Mouse (Mus musculus): ENCODE data around the gene Tm9sf4. TPM values are rescaled to one million over a fixed set of nuclear protein-coding genes. Genes with fewer than 3 reads are reported as not detected.

Gene Tm9sf4
- total RNA-seq, 2 experiments from 2014 or later = 96.8 to 101 TPM

DNA sequence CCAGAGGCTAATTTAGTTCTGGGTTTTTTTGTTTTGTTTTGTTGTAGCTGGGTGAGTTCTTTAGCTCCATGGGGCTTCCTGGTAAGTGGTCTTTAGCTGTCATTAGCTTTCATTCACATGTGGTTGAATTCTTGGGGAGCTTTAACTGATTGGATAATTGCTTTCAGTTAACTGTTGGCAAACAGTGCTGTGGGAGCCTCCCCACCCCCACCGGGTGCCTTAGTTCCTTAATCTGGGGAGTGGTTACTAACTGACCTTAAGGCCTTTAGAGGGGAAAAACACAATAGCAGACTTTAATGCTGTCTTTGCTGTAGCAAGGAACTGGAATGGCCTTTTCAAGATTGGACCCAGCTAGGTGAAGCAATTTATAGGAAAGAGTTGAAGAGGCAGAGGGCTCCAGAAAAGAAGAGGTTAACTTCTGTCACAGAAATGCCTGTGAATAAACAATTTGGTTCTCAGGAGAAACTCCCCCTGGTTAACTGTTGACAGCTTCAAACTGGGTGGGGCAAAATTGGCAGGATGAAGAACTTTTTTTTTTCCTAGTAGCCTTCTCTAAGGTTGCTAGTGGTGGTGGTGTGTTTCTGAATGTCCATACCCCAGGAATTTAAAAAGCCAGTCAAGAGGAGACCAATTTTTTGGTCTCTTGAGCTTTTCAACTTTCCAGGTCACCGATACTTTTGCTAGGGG, 7.2 kb downstream of the Tm9sf4 start:
- DNase-seq (ENCODE audit: low spot score in 2 of 2) = no peak
- Histone ChIP-seq H3K27ac (no peak overlapping the region), H3K4me3 (no peak overlapping the region)
- no peak for TF ChIP-seq CTCF (conservative IDR thresholded peaks at IDR 0.05)

- no peak for TF ChIP-seq CTCF (conservative IDR thresholded peaks at IDR 0.05)
- no peak for DNase-seq (ENCODE audit: low spot score in 2 of 2)
- H3K4me3 ChIP-seq = no peak overlapping the region
- no peak overlapping the region for H3K27ac ChIP-seq
Measured at GRCm38 (mm10) chr2:153170490-153171224, 9.6 kb downstream of the Tm9sf4 start.

- Histone ChIP-seq H3K27ac (no peak overlapping the region), H3K4me3 (no peak overlapping the region)
- TF ChIP-seq CTCF (conservative IDR thresholded peaks at IDR 0.05) = no peak
- no peak for DNase-seq (ENCODE audit: low spot score in 2 of 2)
Measured at GRCm38 (mm10) chr2:153171966-153172365, 10.9 kb downstream of the Tm9sf4 start.

GRCm38 (mm10) chr2:153175995-153176570, 15.0 kb downstream of the Tm9sf4 start:
- Histone ChIP-seq H3K27ac (no peak overlapping the region), H3K4me3 (no peak overlapping the region)
- DNase-seq (ENCODE audit: low spot score in 2 of 2) = no peak
- TF ChIP-seq CTCF (conservative IDR thresholded peaks at IDR 0.05) = no peak

DNA sequence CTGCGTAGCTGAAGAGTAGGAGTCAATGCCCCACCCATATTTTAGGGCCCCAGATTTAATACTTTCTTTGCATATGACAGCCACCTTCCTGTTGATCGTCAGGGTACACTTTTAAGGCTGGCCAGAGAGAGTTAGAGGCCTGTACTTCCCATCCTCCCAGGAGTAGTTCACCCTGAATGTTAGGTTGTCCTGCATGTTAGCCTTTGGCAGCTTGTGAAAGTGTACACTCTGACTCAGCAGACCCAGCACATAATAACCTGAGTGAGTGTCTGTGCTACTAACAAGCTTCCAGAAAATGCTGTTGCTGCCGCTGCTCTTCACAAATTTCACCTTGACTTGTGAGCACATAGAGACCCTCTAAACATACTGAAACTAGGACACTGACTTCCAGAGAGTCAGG, 16.1 kb downstream of the Tm9sf4 start:
- H3K27ac ChIP-seq = no peak overlapping the region
- no peak for TF ChIP-seq CTCF (conservative IDR thresholded peaks at IDR 0.05)
- DNase-seq (ENCODE audit: low spot score in 2 of 2) = no peak
- H3K4me3 ChIP-seq = no peak overlapping the region

- Histone ChIP-seq H3K4me3 (no peak overlapping the region), H3K27ac (no peak overlapping the region)
- TF ChIP-seq CTCF (conservative IDR thresholded peaks at IDR 0.05) = no peak
- DNase-seq (ENCODE audit: low spot score in 2 of 2) = peak in 1 of 2 experiments; percentile 33
Measured at GRCm38 (mm10) chr2:153179126-153179860, 18.2 kb downstream of the Tm9sf4 start.

DNA sequence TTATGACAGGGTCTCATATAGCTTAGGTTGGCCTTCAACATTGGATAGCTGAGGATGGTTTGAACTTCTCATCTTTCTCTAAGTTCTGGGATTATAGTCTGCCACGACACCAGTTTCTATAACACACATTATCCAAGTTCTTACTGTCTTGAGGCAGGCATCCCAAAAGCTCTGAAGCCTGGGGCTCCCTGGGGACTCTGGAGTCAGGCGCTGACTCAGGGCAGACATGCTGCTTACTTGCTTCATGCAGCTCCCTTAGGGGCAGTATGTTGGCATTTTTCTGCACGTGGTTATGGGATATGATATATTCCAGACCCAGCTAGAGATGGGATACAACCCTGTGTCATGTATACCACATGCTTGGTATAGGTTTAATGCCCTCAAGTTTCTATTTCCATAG, 18.9 kb downstream of the Tm9sf4 start:
- no peak for DNase-seq (ENCODE audit: low spot score in 2 of 2)
- no peak overlapping the region for H3K4me3 ChIP-seq
- H3K27ac ChIP-seq = no peak overlapping the region
- TF ChIP-seq CTCF (conservative IDR thresholded peaks at IDR 0.05) = no peak

- Histone ChIP-seq H3K27ac (no peak overlapping the region), H3K4me3 (no peak overlapping the region)
- TF ChIP-seq CTCF (conservative IDR thresholded peaks at IDR 0.05) = no peak
- peak; percentile 68 to 80 for DNase-seq (ENCODE audit: low spot score in 2 of 2)
Measured at GRCm38 (mm10) chr2:153186176-153186591, 25.1 kb downstream of the Tm9sf4 start.

- no peak for TF ChIP-seq CTCF (conservative IDR thresholded peaks at IDR 0.05)
- Histone ChIP-seq H3K27ac (no peak overlapping the region), H3K4me3 (no peak overlapping the region)
- no peak for DNase-seq (ENCODE audit: low spot score in 2 of 2)
Measured at GRCm38 (mm10) chr2:153187848-153188247, 26.7 kb downstream of the Tm9sf4 start.

DNA sequence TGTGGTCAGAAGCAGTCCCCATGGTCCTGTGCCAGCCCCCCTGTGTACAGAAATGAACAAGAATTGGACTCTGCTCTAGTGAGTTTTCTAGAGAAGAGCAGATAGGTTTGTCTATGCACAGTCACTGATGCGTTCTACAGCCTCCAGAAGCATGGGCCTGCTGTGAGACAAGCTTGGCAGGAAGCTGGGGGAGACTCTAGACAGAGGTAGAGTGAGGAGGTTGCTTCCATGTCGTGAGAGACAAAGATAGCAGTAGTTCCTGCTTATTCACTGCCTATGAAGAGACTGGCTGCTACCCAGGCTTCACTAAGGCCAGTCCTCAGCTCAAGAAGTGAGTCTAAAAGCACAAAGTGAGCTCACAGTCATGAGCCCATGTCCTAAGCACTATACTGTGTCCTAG, 30.1 kb downstream of the Tm9sf4 start:
- H3K4me3 ChIP-seq = no peak overlapping the region
- no peak for TF ChIP-seq CTCF (conservative IDR thresholded peaks at IDR 0.05)
- no peak overlapping the region for H3K27ac ChIP-seq
- DNase-seq (ENCODE audit: low spot score in 2 of 2) = no peak

- H3K27ac ChIP-seq = no peak overlapping the region
- DNase-seq (ENCODE audit: low spot score in 2 of 2) = no peak
- H3K4me3 ChIP-seq = no peak overlapping the region
- no peak for TF ChIP-seq CTCF (conservative IDR thresholded peaks at IDR 0.05)
Measured at GRCm38 (mm10) chr2:153194255-153194654, 33.2 kb downstream of the Tm9sf4 start.

DNA sequence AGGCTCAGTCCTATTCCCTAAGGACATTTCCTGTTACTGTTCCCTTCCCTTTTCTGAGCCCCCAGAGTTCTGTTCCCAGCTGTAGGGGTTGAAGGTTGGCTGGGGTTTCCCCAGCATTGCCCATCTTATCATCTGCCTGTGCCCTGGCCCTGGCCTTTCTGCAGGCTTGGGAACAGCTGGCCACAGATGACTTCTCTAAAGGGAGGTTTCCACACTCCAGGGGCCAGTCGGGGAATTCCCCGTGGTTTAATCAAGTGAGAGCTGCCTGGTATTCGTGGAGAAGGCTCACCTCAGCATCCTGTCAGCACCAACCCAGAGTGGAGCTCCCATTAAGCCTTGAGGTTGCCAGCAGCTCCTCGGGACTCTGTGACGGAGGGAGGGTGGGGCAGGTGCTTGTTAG, 37.4 kb downstream of the Tm9sf4 start:
- H3K4me3 ChIP-seq = no peak overlapping the region
- no peak overlapping the region for H3K27ac ChIP-seq
- no peak for DNase-seq (ENCODE audit: low spot score in 2 of 2)
- no peak for TF ChIP-seq CTCF (conservative IDR thresholded peaks at IDR 0.05)

- TF ChIP-seq CTCF (conservative IDR thresholded peaks at IDR 0.05) = no peak
- Histone ChIP-seq H3K4me3 (no peak overlapping the region), H3K27ac (no peak overlapping the region)
- no peak for DNase-seq (ENCODE audit: low spot score in 2 of 2)
Measured at GRCm38 (mm10) chr2:153199114-153199513, 38.0 kb downstream of the Tm9sf4 start.

Data from layer of hippocampus, adult 2 months (tissue).